Mouse (Mus musculus): Measurements from ENCODE around the gene Lpar1.
"Not testable (repeated sequence)": the region's sequence is repeated elsewhere in the genome, so short reads cannot be mapped to it uniquely, and the experiment has no call there.

Gene Lpar1

GRCm38 (mm10) chr4:58554359-58554838 is 701 bp upstream of the Lpar1 start:
- peaks cover 2% of the 10 kb centered on the region for H3K27me3 ChIP-seq (ENCODE audit: control insufficient read depth, insufficient read depth, low read length, poor library complexity, severe bottlenecking)
- H3K36me3 ChIP-seq (ENCODE audit: control insufficient read depth, insufficient read depth, low read length, poor library complexity, severe bottlenecking) = no peaks in the 10 kb centered on the region
- no peak for DNase-seq (ENCODE audit: low read depth, low spot score)

GRCm38 (mm10) chr4:58552731-58553630 is 717 bp downstream of the Lpar1 start:
- Histone ChIP-seq H3K27me3 (ENCODE audit: control insufficient read depth, insufficient read depth, low read length, poor library complexity, severe bottlenecking) (peaks cover 2% of the 10 kb centered on the region), H3K36me3 (ENCODE audit: control insufficient read depth, insufficient read depth, low read length, poor library complexity, severe bottlenecking) (no peaks in the 10 kb centered on the region)
- peak; percentile 29 for DNase-seq (ENCODE audit: low read depth, low spot score)

GRCm38 (mm10) chr4:58552229-58552628 is 1.5 kb downstream of the Lpar1 start:
- Histone ChIP-seq H3K27me3 (ENCODE audit: control insufficient read depth, insufficient read depth, low read length, poor library complexity, severe bottlenecking) (peaks cover 2% of the 10 kb centered on the region), H3K36me3 (ENCODE audit: control insufficient read depth, insufficient read depth, low read length, poor library complexity, severe bottlenecking) (no peaks in the 10 kb centered on the region)
- DNase-seq (ENCODE audit: low read depth, low spot score) = no peak

GRCm38 (mm10) chr4:58551820-58552219 is 1.9 kb downstream of the Lpar1 start:
- H3K27me3 ChIP-seq (ENCODE audit: control insufficient read depth, insufficient read depth, low read length, poor library complexity, severe bottlenecking) = peaks cover 2% of the 10 kb centered on the region
- peak; percentile 58 for DNase-seq (ENCODE audit: low read depth, low spot score)

GRCm38 (mm10) chr4:58547725-58548124 is 6.0 kb downstream of the Lpar1 start:
- no peaks in the 10 kb centered on the region for H3K36me3 ChIP-seq (ENCODE audit: control insufficient read depth, insufficient read depth, low read length, poor library complexity, severe bottlenecking)
- H3K27me3 ChIP-seq (ENCODE audit: control insufficient read depth, insufficient read depth, low read length, poor library complexity, severe bottlenecking) = peaks cover under 1% of the 10 kb centered on the region

More at GRCm38 (mm10) chr4:58551820-58552219, 1.9 kb downstream of the Lpar1 start:
- H3K36me3 ChIP-seq (ENCODE audit: control insufficient read depth, insufficient read depth, low read length, poor library complexity, severe bottlenecking) = no peaks in the 10 kb centered on the region

GRCm38 (mm10) chr4:58547273-58547565 is 6.5 kb downstream of the Lpar1 start:
- Histone ChIP-seq H3K36me3 (ENCODE audit: control insufficient read depth, insufficient read depth, low read length, poor library complexity, severe bottlenecking) (no peaks in the 10 kb centered on the region), H3K27me3 (ENCODE audit: control insufficient read depth, insufficient read depth, low read length, poor library complexity, severe bottlenecking) (no peaks in the 10 kb centered on the region)
- no peak for DNase-seq (ENCODE audit: low read depth, low spot score)

More at GRCm38 (mm10) chr4:58547725-58548124, 6.0 kb downstream of the Lpar1 start:
- DNase-seq (ENCODE audit: low read depth, low spot score) = no peak

- no peaks in the 10 kb centered on the region for H3K27me3 ChIP-seq (ENCODE audit: control insufficient read depth, insufficient read depth, low read length, poor library complexity, severe bottlenecking)
- no peak for DNase-seq (ENCODE audit: low read depth, low spot score)
Observed at GRCm38 (mm10) chr4:58546441-58547272, 7.0 kb downstream of the Lpar1 start.

GRCm38 (mm10) chr4:58545888-58546432 is 7.7 kb downstream of the Lpar1 start:
- DNase-seq (ENCODE audit: low read depth, low spot score) = no peak
- Histone ChIP-seq H3K36me3 (ENCODE audit: control insufficient read depth, insufficient read depth, low read length, poor library complexity, severe bottlenecking) (no peaks in the 10 kb centered on the region), H3K27me3 (ENCODE audit: control insufficient read depth, insufficient read depth, low read length, poor library complexity, severe bottlenecking) (no peaks in the 10 kb centered on the region)

More at GRCm38 (mm10) chr4:58546441-58547272, 7.0 kb downstream of the Lpar1 start:
- no peaks in the 10 kb centered on the region for H3K36me3 ChIP-seq (ENCODE audit: control insufficient read depth, insufficient read depth, low read length, poor library complexity, severe bottlenecking)

- Histone ChIP-seq H3K36me3 (ENCODE audit: control insufficient read depth, insufficient read depth, low read length, poor library complexity, severe bottlenecking) (no peaks in the 10 kb centered on the region), H3K27me3 (ENCODE audit: control insufficient read depth, insufficient read depth, low read length, poor library complexity, severe bottlenecking) (no peaks in the 10 kb centered on the region)
- DNase-seq (ENCODE audit: low read depth, low spot score) = no peak
Observed at GRCm38 (mm10) chr4:58543171-58543570, 10.5 kb downstream of the Lpar1 start.

GRCm38 (mm10) chr4:58542656-58543055 is 11.0 kb downstream of the Lpar1 start:
- not testable (repeated sequence) for DNase-seq (ENCODE audit: low read depth, low spot score); H3K27me3 ChIP-seq (ENCODE audit: control insufficient read depth, insufficient read depth, low read length, poor library complexity, severe bottlenecking); H3K36me3 ChIP-seq (ENCODE audit: control insufficient read depth, insufficient read depth, low read length, poor library complexity, severe bottlenecking)

GRCm38 (mm10) chr4:58540841-58541240 is 12.9 kb downstream of the Lpar1 start:
- no peak for DNase-seq (ENCODE audit: low read depth, low spot score)
- no peaks in the 10 kb centered on the region for H3K36me3 ChIP-seq (ENCODE audit: control insufficient read depth, insufficient read depth, low read length, poor library complexity, severe bottlenecking)
- H3K27me3 ChIP-seq (ENCODE audit: control insufficient read depth, insufficient read depth, low read length, poor library complexity, severe bottlenecking) = no peaks in the 10 kb centered on the region

- no peak for DNase-seq (ENCODE audit: low read depth, low spot score)
- H3K36me3 ChIP-seq (ENCODE audit: control insufficient read depth, insufficient read depth, low read length, poor library complexity, severe bottlenecking) = no peaks in the 10 kb centered on the region
- H3K27me3 ChIP-seq (ENCODE audit: control insufficient read depth, insufficient read depth, low read length, poor library complexity, severe bottlenecking) = no peaks in the 10 kb centered on the region
Observed at GRCm38 (mm10) chr4:58540385-58540784, 13.3 kb downstream of the Lpar1 start.

- no peak for DNase-seq (ENCODE audit: low read depth, low spot score)
- Histone ChIP-seq H3K27me3 (ENCODE audit: control insufficient read depth, insufficient read depth, low read length, poor library complexity, severe bottlenecking) (no peaks in the 10 kb centered on the region), H3K36me3 (ENCODE audit: control insufficient read depth, insufficient read depth, low read length, poor library complexity, severe bottlenecking) (no peaks in the 10 kb centered on the region)
Observed at GRCm38 (mm10) chr4:58538696-58539095, 15.0 kb downstream of the Lpar1 start.

- Histone ChIP-seq H3K36me3 (ENCODE audit: control insufficient read depth, insufficient read depth, low read length, poor library complexity, severe bottlenecking) (no peaks in the 10 kb centered on the region), H3K27me3 (ENCODE audit: control insufficient read depth, insufficient read depth, low read length, poor library complexity, severe bottlenecking) (no peaks in the 10 kb centered on the region)
Observed at GRCm38 (mm10) chr4:58535754-58536153, 17.9 kb downstream of the Lpar1 start.

More at GRCm38 (mm10) chr4:58535754-58536153, 17.9 kb downstream of the Lpar1 start:
- no peak for DNase-seq (ENCODE audit: low read depth, low spot score)
